Mouse (Mus musculus) cerebral cortex, adult 2 months (tissue): Measurements from ENCODE around the gene Mta1.

ENCODE experiments used
- WGBS: fragments of 180-500 bp; shearing (Covaris S2); methylation state at CpG from one replicate; pipeline ENCODE4 v1.1.7; 2018; 5-methylcytosine and 5-hydroxymethylcytosine counted together

Gene Mta1

GRCm38 (mm10) chr12:113186326-113187010, 88.4 kb downstream of the Mta1 start:
- 27% methylated on average over 12 of the region's 12 CpGs for WGBS
